Mouse (Mus musculus): ENCODE data around the gene Ppt1. TPM values are rescaled to one million over a fixed set of nuclear protein-coding genes. Genes with fewer than 3 reads are reported as not detected.

Ppt1 gene
- 38.7 TPM for total RNA-seq (2023)

GRCm38 (mm10) chr4:122835530-122836402 is at the start of gene Ppt1:
Ppt1 (plus strand) TSS chr4:122836242.

GRCm38 (mm10) chr4:122885768-122886578 is 49.9 kb downstream of the Ppt1 start, which contains the start of gene Cap1:
Cap1 (minus strand) TSS chr4:122886056.

Other genes with a start within 250 kb of the Ppt1 start
- not detected for gene 9530002B09Rik, start 147.0 kb upstream of the Ppt1 start, total RNA-seq (2023)
- 369 TPM for gene Cap1, start 49.8 kb downstream of the Ppt1 start, total RNA-seq (2023)
- gene Mfsd2a, start 124.9 kb downstream of the Ppt1 start, total RNA-seq (2023) = 0.64 TPM
- gene Mycl, start 159.4 kb downstream of the Ppt1 start, total RNA-seq (2023) = 1.9 TPM
- 21.4 TPM for gene Trit1, start 180.4 kb downstream of the Ppt1 start, total RNA-seq (2023)

Measured in CD8-positive naive resting alpha-beta T cell, adult 57 days (primary cell).